Mouse (Mus musculus) lung, postnatal 10 days (tissue): ENCODE results near the gene Tbc1d8.

Source experiments
- DNase-seq: peaks from one replicate; pipeline ENCODE4 v3.0.0; 2021

Tbc1d8 gene

DNA sequence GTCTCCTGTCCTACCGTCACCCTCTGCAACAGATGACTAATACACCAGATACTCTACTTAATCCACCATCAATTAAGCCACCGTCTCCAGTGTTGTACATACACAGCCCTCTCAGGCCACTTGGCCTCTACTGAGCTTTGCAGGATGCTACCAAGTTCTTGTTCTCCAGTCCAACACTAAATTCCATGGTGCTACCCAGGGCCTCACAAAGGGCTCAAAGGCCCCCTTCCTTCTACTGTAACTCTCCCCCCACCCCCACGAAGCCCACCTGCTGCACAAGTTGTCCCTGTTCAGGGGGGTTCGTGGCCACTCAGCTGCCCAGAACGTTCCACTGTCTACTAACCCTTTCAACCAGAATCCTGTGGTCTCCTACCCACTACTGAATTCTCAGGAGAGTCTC lies 1.5 kb downstream of the Tbc1d8 start:
- DNase-seq, result no peak

DNA sequence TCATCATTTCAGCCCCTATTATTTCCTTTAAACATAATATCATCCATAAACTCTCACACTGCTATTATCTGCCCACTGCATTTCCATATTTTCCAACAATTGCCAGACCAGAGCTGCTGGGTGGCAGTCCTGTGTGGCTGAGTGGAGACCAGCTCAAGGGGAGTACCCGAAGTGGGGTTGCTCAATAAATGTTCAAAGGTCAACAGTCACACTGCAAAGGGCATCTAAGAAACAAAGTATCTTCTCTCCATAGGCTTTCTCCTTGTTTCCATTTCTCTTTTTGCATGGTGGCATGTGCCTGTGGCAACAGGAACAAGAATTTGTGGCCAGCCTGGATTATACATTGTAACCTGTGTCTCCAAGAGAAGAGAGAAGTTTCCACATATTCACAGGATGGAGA lies 2.2 kb downstream of the Tbc1d8 start:
- DNase-seq, result no peak

DNA sequence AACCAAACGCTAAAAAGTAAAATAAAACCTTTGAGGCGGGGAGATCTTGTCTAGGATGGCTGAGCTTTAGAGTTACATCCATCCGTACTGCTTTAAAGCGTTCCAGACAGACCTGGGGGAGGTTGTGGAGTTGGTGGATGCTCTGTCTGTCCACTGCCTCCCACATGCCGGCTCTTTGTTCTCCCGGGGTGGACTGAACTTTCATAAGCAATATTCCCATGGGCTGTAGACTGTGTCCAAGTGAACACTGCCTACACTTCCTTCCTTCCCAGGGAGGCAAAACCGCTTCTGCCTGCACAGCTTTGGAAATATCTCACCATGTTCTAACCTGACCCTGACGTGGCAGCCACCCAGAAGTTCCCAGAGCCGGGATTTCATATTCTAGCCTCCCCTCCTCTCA lies 4.0 kb downstream of the Tbc1d8 start:
- no peak for DNase-seq

DNA sequence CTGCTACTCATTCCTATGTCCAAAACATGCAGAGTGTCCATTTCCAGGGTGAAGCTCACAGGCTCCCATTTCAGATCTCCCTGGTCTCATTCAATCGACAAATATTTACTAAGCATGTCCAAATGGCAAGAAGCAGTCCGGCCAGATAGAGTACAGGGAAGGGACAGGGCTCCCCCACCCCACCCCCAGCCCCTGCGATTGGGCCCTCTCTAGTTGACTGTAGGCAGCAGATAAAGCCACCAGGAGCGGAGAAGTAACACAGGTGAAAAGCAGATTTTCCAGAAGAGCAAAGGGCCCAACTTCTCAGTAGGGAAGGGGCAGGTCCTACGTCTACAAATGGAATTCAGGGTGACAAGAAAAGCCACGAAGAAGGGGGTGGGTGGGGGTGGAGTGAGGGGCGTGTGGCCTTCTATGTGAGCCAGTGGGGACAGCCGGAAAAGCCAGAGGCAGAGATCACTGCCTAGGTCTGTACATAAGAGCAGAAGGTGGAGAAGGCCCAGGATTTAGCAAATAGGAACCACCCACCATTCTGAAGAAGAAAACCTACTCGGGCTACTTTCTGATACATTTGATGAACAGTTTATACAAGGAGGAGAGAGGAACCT lies 7.2 kb downstream of the Tbc1d8 start:
- DNase-seq, result no peak

DNA sequence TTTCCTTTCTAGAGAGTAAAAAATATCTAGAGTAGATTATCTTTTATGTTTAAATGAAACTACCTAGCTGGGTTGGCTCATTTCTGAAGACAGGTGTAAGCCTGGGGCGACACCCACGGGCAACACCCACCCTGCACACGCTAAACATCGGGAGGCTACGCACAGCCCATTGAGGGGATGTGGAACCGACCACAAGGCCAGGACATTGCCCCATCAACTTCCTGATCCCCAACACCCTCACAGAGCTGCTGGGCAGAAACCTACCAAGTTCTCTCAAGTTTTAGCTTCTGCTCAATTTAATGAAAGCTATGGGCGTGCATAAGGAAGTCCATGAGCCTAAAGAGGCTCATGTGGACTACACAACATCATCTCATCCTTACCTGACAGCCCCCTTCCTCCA lies 9.6 kb downstream of the Tbc1d8 start:
- no peak for DNase-seq

DNA sequence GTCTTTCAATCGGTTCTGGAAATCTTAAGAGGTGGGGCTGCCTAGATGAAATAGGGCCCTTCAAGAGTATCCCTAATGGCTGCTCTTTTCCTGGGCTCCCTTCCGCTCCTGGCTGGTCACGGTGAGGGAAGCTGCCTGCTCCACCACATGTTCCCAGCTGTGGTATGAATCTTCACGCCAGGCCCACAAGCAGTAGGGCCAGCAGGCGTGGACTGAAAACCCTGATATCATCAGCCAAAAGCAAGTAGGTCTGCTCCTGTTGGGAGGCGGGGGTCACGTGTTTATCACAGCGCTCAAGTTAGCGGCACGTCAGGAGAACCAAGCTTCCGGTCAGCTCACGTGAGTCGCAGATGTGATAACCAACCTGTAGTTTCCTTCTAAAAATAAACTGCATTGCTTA lies 12.0 kb downstream of the Tbc1d8 start:
- no peak for DNase-seq

DNA sequence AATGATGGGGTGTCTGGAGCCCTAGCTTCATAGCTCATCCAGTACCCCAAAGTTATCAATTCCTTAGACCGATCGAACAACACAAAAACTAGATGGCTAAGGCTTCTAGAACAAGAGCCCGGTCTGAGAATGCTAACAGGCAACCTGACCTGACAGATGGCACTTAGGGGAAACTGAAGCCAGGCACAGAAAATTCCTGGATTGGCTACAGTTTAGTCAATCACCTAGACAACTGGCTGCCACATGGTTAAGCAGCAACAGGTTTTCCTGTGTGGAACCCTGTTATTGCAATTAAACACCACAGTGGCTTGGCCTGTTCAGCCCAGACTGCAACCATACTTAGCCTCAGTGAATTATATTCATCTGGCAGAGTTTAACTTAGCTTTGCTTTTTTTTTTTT lies 13.8 kb downstream of the Tbc1d8 start:
- no peak for DNase-seq

DNA sequence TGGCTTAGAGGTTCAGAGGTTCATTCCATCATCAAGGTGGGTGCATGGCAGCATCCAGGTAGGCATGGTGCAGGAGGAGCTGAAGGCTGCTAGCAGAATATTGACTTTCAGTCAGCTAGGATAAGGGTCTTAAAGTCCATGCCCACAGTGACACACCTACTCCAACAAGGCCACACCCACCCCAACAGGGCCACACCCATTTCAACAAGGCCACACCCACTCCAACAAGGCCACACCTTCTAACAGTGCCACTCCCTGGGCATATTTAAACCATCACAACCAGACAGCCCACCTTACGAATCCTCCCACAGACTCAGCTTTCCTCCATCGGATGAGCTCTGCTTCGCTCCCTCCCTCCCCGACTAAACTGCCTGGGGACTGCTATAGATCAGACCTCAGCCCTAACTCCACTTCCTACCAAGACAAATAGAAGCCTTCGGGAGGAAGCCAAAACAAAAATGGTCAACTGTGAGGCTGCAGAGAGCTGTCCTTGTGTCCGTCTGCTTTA lies 15.6 kb downstream of the Tbc1d8 start:
- no peak for DNase-seq

DNA sequence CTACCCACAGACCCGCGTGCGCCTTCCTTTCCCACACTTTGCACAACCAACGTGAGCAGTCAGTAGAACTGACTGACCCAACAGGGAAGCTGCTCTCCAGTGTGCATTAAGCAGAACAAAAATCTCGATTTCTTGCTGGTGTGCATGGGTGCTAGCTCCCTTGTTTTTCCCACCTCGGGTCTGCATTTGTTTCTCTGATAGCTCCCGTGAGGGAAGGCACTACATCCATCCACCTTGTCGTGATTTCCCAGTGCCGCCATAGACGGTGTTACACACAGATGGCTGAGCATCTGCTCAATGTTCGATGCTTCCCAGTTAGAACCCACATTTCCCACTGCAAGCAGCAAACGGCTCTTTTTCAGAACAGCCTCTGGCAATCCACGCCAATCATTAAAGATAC lies 16.5 kb downstream of the Tbc1d8 start:
- no peak for DNase-seq

DNA sequence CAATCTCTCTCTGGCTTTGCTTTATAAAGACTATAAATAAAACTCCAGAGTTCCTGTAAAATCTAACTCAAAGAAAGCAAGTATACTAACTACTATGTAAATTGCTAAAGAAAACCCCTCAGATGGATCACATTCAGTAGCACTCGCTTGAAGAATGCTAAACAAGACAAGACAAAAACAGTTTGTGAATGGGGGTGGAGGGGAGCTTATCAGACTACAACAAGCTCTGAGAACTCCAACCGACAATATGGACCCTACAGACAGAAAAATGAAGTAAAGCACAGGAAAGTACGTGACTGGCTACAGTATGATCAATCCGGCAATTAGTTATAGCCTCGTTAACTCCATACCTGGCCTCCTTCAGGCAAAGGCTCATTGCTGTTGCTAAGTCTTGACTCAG lies 18.1 kb downstream of the Tbc1d8 start:
- no peak for DNase-seq

DNA sequence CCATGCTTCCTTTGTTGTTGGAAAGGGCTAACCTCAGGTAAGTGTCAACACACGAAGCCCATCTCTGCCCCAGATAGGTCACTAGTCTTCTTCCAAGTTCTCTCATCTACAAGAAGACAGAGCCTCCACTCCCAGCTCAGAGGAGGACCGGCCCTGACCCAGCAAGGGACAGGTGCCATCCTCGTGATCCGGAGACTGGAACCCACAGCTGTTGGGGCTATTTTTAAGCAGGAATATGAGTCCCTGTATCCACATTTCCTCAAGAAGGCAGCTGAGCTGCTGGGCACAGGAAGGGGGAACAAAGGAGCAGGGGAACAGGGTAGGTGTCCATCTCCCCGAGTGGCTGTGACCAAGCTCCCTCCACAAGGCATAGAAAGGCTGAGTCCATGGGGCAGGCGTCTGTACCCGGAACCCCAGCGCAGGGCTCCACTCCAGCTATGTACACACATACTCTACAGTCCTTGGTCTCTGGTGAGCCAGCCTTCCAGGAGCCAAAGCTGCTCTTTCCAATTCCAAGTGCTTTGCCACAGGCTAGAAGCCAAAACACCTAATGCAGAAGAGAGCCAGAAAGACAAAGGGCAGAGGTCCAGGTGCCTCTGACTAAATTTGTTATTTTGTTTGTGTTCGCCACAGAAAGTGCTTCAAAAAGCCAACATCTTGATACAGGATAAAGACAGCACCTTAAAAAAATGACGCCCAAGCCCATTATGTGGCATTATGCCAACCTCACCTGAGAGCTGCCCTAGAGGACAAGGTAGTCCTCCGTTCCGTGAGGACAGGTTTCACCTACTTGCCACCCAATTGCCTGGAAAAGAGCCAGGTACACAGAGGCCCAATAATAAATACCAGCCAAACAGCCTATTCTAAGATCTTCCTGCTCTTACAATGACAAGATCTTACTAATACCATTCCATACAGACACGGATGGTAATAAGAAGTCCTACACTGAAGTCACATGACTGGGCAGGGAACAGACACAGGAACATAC lies 20.4 kb downstream of the Tbc1d8 start:
- DNase-seq, result no peak

DNA sequence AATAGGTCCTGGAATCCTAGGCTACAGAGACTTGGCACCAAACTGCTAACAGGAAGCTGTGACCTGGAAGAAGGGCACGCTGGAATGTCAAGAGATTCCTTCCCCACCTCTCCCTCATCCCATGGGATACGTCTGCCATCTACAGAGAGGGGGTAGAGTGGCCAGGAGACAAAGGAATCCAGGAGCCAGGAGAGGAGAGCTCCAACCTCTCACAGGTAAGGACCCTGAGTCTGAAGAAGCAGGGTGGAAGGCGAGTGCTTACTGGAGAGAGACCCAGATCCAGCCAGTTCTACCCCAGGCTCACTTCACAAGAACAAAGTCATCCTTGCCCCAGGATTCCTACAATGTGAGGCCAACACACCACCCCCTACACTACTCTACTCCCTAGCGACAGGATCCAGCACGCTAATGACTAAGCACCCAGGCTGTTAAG lies 22.1 kb downstream of the Tbc1d8 start:
- no peak for DNase-seq

DNA sequence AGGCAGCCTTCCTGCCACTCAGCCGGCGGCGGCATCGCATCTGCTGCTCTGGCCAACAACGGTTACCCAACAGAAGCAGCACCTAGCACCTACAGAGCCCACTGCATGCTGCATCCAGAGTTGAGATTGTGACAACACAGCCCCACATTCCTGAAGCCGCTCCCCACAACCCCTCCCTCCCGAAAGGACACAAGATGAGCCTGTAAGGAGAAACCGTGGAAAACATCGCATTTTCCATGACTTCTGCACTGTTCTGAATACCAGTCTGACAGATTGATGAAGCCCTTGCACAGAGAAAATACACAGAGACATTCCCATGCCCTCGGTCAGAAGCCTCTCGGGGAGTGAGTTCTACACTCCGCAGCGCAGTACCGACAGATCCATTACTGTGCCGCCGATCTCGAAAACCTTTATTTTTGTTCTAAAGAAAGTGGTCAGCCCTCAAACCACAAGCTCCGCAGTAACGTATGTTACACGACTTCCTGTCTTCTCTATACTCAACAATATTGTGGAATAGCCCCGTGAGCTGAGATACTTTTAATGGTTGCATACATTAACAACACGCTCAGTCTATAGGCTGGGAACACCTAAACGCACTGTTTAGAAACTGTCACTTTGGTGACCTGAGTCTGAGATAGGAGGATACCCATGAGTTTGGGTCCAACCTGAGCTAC lies 23.1 kb downstream of the Tbc1d8 start:
- DNase-seq, result no peak

DNA sequence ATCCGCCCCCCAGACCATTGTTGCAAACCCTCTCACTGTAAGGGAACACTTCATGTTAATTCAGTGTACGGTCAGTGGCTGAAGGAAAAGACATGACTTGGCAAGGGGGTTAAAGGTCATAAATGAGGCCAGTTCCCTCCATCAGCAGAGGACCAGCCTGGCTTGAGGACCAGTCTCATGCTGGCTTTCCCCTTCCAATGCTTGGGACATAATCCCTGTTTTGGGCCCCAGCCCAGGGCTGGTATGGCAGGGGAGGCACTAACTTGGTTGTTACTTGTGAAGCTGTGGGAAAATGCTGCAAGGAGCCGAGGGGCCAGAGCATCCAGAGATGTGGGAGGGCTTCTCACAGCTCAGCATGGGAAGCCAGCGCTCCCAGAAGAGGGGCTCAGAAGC lies 23.8 kb downstream of the Tbc1d8 start:
- no peak for DNase-seq

DNA sequence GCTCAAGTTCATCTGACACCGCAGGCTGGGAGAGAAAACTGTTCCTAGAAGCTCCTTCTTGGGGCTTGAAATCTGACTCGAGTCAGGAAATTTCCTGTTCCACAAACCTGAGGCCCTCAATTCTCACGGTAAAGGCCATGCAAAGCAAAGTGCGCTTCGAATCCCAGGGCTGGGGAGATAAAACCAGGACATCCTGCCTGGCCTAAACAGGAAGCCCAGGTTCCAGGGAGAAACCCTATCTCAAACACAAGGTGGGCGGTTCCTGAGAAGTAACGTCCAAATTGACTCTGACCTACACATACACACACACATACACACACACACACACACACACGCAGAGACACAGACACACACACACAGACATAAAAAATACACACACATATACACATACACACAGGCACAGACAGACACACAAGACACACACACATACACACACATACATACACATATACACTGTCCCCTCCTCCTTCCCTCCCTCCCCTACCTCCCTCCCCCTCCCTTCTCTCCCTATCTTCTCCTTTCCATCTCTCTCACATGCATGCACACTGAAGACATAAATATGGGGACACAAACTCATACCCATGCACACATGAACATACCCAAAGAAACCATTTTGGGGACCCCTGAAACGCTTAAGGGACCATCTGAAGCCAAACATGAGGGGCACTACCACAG lies 24.3 kb downstream of the Tbc1d8 start:
- no peak for DNase-seq

DNA sequence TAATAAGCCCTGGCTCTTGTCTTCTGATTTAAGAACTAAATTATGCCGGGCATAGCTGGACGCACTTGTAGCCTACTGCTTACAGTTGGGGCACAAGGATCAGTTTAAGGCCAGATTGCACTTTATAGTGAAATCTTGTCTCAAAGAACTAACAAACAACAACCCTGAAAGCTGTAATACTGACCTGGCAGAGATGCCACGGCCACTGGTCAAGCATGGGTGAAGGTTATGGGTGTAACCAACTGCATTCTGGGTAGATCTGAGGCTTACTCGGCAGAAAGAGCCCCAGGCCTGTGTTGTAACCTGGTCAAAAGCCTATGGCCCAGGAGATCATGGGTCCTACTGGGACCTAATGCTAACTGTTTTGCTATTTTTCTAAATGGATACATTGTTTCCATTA lies 26.4 kb downstream of the Tbc1d8 start:
- no peak for DNase-seq

DNA sequence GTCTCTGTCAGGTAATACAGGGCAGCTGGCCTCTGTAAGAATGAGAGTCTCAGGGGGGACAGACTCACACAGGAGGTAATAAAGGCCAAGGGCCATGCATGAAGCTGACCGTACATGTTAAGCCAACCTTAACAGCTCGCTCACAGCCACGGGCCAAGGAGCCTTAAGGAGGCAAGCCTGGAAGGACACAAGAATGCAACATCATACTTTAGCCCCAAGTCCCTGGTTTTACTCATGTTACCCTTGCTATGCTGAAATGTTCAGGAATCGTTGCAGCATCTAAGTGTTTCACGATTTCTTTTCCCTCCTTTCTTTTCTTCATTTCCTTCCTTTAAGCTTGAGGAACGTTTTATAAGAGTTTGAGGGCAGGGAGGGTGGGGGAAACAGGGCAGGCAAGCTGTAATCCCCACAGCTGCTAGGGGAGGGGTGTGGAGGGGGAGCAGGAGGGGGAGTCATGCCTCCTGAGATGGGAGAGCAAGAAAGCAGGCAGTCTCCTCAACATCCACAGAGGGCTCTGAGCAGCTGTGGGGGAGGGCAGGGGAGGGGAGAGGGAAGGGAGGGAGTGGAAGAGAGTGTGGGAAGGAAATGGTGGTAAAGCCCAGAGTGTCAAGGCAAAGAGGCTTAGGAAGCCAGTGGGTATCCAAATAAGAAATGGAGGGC lies 28.4 kb downstream of the Tbc1d8 start:
- no peak for DNase-seq

DNA sequence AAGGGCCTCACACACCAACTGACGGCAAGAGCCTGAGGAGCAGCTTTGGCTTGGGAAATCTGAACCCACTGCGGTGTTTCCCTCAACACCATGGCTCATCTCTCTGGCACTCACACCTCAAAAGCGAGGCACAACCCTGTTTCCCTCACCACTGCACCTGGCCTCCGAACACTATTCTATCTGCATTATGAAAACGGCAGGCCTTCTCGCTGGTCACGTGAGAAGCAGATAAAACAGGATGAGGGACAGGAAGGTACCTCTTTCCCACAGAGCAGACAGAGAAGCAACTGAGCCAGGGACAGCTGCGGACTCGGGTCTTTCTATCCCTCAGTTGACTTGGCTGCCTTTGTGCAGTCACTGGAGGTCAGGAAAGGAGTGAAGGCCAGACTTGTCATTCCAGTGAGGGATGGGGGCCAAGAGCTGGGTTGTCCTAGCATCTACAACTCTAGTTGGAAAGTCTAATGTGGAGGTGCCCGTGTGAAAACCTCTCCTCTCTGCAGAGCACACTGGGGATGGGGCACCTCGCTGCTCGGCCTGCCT lies 29.2 kb downstream of the Tbc1d8 start:
- no peak for DNase-seq

DNA sequence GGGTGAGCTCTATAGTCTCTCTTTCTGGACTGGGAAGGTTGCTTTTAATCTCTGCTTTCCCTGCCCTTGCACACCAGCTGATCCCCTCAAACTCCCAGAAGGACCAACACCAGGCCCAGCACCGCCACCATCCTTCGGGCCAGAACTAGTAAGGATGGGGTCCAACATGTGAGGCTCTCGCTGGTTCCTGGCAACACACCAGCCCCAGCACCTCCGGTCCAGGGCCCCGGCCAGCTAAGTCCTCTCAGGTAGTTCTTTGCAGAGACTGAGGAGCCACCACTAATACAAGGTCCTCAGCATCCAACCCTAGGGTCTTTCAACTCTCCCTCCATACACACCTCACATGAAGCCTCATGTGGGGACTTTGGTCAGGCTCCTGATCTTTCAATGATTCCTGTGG lies 29.7 kb downstream of the Tbc1d8 start:
- no peak for DNase-seq

DNA sequence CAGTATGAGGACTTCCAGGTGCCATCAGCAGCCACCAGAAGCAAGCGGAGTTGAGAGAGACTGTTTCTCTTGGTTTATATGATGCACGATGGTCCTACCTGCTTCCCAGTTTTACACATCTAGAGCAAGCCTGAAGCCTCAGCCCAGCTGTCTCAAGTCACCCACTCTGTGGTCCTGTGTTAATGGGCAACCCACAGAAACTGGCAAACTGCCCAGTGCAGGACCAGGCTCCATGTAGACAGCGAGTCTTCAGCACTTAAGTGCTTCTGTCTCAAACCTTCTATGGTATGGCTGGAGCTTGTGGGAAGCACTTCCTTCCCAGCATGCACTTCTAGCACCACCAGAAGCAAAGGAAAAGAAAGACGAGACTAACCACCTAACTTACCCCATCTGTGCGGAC lies 30.3 kb downstream of the Tbc1d8 start:
- DNase-seq, result no peak

DNA sequence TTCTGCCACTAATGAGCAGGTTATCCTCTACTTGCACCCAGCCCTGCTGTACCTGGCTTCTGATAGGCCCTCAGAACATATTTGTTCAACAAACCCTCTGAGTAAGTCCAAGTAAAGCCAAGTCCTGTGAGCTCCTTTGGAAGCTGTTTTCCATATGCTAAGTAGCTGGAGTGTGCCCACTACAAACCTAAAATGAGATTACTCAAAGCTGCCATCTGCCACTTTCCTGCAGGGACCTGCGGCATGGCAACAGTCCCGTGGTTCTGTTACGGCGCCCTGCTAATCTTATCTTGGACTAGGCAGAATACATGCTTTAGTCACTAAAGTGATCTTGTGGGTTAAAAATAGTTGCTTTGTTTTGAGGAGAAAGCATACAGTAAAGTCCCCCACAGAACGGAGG lies 32.4 kb downstream of the Tbc1d8 start:
- no peak for DNase-seq

DNA sequence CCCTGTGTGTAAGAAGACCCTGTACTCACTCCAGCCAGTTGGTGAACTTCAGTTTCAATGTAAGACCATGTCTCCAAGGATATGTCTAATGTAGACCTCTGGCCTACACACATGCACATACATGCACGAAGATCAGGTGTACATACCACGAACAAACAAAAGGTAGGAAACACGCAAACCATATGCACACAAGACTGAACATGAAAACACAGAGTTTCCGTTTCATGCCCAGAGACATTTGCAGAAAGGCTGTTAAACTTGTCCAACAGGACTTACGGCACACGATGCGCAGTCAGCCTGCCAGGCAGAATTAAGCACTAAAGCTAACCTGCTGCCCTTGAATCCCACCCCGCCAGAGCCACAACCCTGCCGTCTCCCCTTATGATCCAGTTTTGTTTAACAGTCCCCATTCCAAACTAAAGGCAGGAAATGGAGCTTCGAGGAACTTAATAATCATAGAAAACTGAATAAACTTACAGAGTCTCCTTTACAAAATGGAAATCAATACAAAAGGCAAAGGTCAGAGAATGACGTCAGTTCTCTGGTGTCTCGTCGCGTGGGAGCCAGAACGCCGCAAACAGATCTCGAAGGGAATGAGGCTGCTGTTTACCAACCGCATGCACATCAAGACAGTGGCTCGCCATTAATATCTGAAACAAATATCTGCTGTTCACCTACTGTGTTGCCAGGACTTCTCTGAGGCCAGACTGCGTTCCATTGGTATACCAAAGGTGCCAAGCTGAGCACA lies 33.1 kb downstream of the Tbc1d8 start:
- no peak for DNase-seq
